ENCODE assay signal across 8 mouse cellular contexts in genomic region chr10:75833456-75834080, GRCm38 (mm10). TPM values are rescaled to one million over a fixed set of nuclear protein-coding genes. Genes with fewer than 3 reads are reported as not detected.
A peak's percentile ranks its signal among the peaks of the same experiment; 100 is the strongest.
DNase-seq lines count a peak whose midpoint lies in the region; ATAC-seq lines count a peak whose summit lies in the region.

No protein-coding gene starts in this region.

- DNase-seq in CD4-positive, CD25-positive, alpha-beta regulatory T cell, adult 2 months (ENCODE audit: low read depth, low spot score): peak; percentile 33
- peak; percentile 34 to 38 for DNase-seq in heart, postnatal 36 days
- DNase-seq in thymus, postnatal 4 days: peak; percentile 61
- DNase-seq in retina, embryonic 14.5 days (ENCODE audit: low spot score): no peak

- ATAC-seq in CD4-positive, CD25-positive, alpha-beta regulatory T cell, adult 4 months: no peak
- ATAC-seq in limb, embryonic 13.5 days (ENCODE audit: low FRiP score, low read depth): no peak
- no peak for ATAC-seq in midbrain, embryonic 16.5 days

- H3K27me3 ChIP-seq in limb, embryonic 13.5 days: peaks cover 20% of the 10 kb centered on the region
- peaks cover 10% of the 10 kb centered on the region for H3K27me3 ChIP-seq in midbrain, embryonic 16.5 days (ENCODE audit: control insufficient read depth, insufficient read depth, low read depth, low read length)

- no peaks in the 10 kb centered on the region for H3K36me3 ChIP-seq in limb, embryonic 13.5 days
- no peaks in the 10 kb centered on the region for H3K36me3 ChIP-seq in midbrain, embryonic 16.5 days (ENCODE audit: control insufficient read depth, insufficient read depth, low read length)

- intact Hi-C loops in heart, postnatal 36 days (cut with DNase I): loop anchor here (2.0 to 5.0 kb wide), 2 partner anchors 37 to 71 kb away; partner anchors contain the start of gene Cabin1

- H3K27ac ChIP-seq in brown adipose tissue, adult 24 weeks (replicated peaks; ENCODE audit: low read depth, low read length): peak overlapping the region; percentile 96
- H3K27ac ChIP-seq in limb, embryonic 13.5 days: peak overlapping the region; percentile 48; the same call in 1 of the 2 replicates
- H3K27ac ChIP-seq in midbrain, embryonic 16.5 days (ENCODE audit: low read length): no peak overlapping the region

- no peaks in the 10 kb centered on the region for H3K9me3 ChIP-seq in limb, embryonic 13.5 days
- no peaks in the 10 kb centered on the region for H3K9me3 ChIP-seq in midbrain, embryonic 16.5 days (replicated peaks; ENCODE audit: control insufficient read depth, low read length, poor library complexity, severe bottlenecking)

- H3K4me3 ChIP-seq in brown adipose tissue, adult 24 weeks (ENCODE audit: insufficient read depth, low read depth, low read length): peak overlapping the region; percentile 78
- peak overlapping the region; percentile 42 for H3K4me3 ChIP-seq in limb, embryonic 13.5 days
- H3K4me3 ChIP-seq in midbrain, embryonic 16.5 days (ENCODE audit: low read depth, low read length): peak overlapping the region; percentile 38

- WGBS in limb, embryonic 13.5 days: 15% methylated on average over 21 of the region's 21 CpGs
- WGBS in midbrain, embryonic 16.5 days: 15% methylated on average over 21 of the region's 21 CpGs

- peak overlapping the region; percentile 55 for H3K9ac ChIP-seq in limb, embryonic 13.5 days
- peak overlapping the region; percentile 61 for H3K9ac ChIP-seq in midbrain, embryonic 16.5 days (ENCODE audit: low read depth, low read length)

- H3K4me1 ChIP-seq in brown adipose tissue, adult 24 weeks (ENCODE audit: control insufficient read depth, insufficient read depth, insufficient read length, low read length): peaks cover 12% of the 10 kb centered on the region; the same call in 1 of the 2 replicates
- peaks cover 37% of the 10 kb centered on the region for H3K4me1 ChIP-seq in limb, embryonic 13.5 days
- peaks cover 16% of the 10 kb centered on the region for H3K4me1 ChIP-seq in midbrain, embryonic 16.5 days (ENCODE audit: control insufficient read depth, insufficient read depth, low read length)

- peak overlapping the region; percentile 76 for H3K4me2 ChIP-seq in limb, embryonic 13.5 days (replicated peaks)
- H3K4me2 ChIP-seq in midbrain, embryonic 16.5 days (ENCODE audit: low read length): peak overlapping the region; percentile 62

RNA-seq across cellular contexts. Expression of gene Gstt2, which starts 3.7 kb away (rescaled TPM):
- 10 to 100 TPM; 47.5 to 54.8 TPM for polyA plus RNA-seq in CD4-positive, CD25-positive, alpha-beta regulatory T cell, adult 4 months (2017; shearing (Covaris generic))
- 34.7 and 41.7 TPM in 2 replicates for polyA plus RNA-seq in brown adipose tissue, adult 24 weeks (2012; ENCODE audit: insufficient read depth, insufficient read length, missing spikeins)
- total RNA-seq in heart, postnatal 36 days (2021): 10 to 100 TPM; 13.2 to 13.5 TPM
- polyA plus RNA-seq in limb, embryonic 13.5 days (2015; fragmentation: Nextera tagmentation; extraction: Ambion mirVana): 12.7 and 13.8 TPM in 2 replicates
- polyA plus RNA-seq in midbrain, embryonic 16.5 days (2015; fragmentation: Nextera tagmentation; extraction: Ambion mirVana): 7.0 TPM in 2 replicates

RNA-seq across cellular contexts. Expression of gene Gstt4, which starts 11.2 kb away (rescaled TPM):
- polyA plus RNA-seq in CD4-positive, CD25-positive, alpha-beta regulatory T cell, adult 4 months (2017; shearing (Covaris generic)): not detected
- polyA plus RNA-seq in brown adipose tissue, adult 24 weeks (2012; ENCODE audit: insufficient read depth, insufficient read length, missing spikeins): not detected in 2 replicates
- total RNA-seq in heart, postnatal 36 days (2021): not detected
- polyA plus RNA-seq in limb, embryonic 13.5 days (2015; fragmentation: Nextera tagmentation; extraction: Ambion mirVana): not detected in 2 replicates
- not detected in 2 replicates for polyA plus RNA-seq in midbrain, embryonic 16.5 days (2015; fragmentation: Nextera tagmentation; extraction: Ambion mirVana)

RNA-seq across cellular contexts. Expression of gene Mif, which starts 26.5 kb away (rescaled TPM):
- 100 to 1,000 TPM; 486 to 555 TPM for polyA plus RNA-seq in CD4-positive, CD25-positive, alpha-beta regulatory T cell, adult 4 months (2017; shearing (Covaris generic))
- polyA plus RNA-seq in brown adipose tissue, adult 24 weeks (2012; ENCODE audit: insufficient read depth, insufficient read length, missing spikeins): 129 and 141 TPM in 2 replicates
- 100 to 1,000 TPM; 196 to 202 TPM for total RNA-seq in heart, postnatal 36 days (2021)
- 1,677 and 1,740 TPM in 2 replicates for polyA plus RNA-seq in limb, embryonic 13.5 days (2015; fragmentation: Nextera tagmentation; extraction: Ambion mirVana)
- 1,399 and 1,460 TPM in 2 replicates for polyA plus RNA-seq in midbrain, embryonic 16.5 days (2015; fragmentation: Nextera tagmentation; extraction: Ambion mirVana)

RNA-seq across cellular contexts. Expression of gene Gstt1, which starts 35.2 kb away (rescaled TPM):
- polyA plus RNA-seq in CD4-positive, CD25-positive, alpha-beta regulatory T cell, adult 4 months (2017; shearing (Covaris generic)): 1 to 10 TPM in 1 of 2 experiments, not detected in 1; 1.3 TPM
- 50.1 and 65.2 TPM in 2 replicates for polyA plus RNA-seq in brown adipose tissue, adult 24 weeks (2012; ENCODE audit: insufficient read depth, insufficient read length, missing spikeins)
- 10 to 100 TPM; 14.5 to 20.3 TPM for total RNA-seq in heart, postnatal 36 days (2021)
- 14.9 and 16.3 TPM in 2 replicates for polyA plus RNA-seq in limb, embryonic 13.5 days (2015; fragmentation: Nextera tagmentation; extraction: Ambion mirVana)
- polyA plus RNA-seq in midbrain, embryonic 16.5 days (2015; fragmentation: Nextera tagmentation; extraction: Ambion mirVana): 18.7 and 20.3 TPM in 2 replicates

RNA-seq across cellular contexts. Expression of gene Gstt3, which starts 52.4 kb away (rescaled TPM):
- 10 to 100 TPM in 1 of 2 experiments, 1 to 10 TPM in 1; 6.4 to 16.8 TPM for polyA plus RNA-seq in CD4-positive, CD25-positive, alpha-beta regulatory T cell, adult 4 months (2017; shearing (Covaris generic))
- polyA plus RNA-seq in brown adipose tissue, adult 24 weeks (2012; ENCODE audit: insufficient read depth, insufficient read length, missing spikeins): 3.0 and 3.6 TPM in 2 replicates
- 1 to 10 TPM; 4.1 to 4.8 TPM for total RNA-seq in heart, postnatal 36 days (2021)
- polyA plus RNA-seq in limb, embryonic 13.5 days (2015; fragmentation: Nextera tagmentation; extraction: Ambion mirVana): 19.6 and 21.5 TPM in 2 replicates
- polyA plus RNA-seq in midbrain, embryonic 16.5 days (2015; fragmentation: Nextera tagmentation; extraction: Ambion mirVana): 0.53 and 1.4 TPM in 2 replicates
